Mouse (Mus musculus) myocyte (in vitro differentiated cells): ENCODE results near the gene Scube1. TPM values are rescaled to one million over a fixed set of nuclear protein-coding genes. Genes with fewer than 3 reads are reported as not detected.

Experiments used
- H3K27me3 ChIP-seq: one replicate; pipeline ENCODE4 v1.6.1; 2011; ENCODE audit not compliant: control insufficient read depth, insufficient read depth, insufficient read length
- H3K36me3 ChIP-seq: one replicate; pipeline ENCODE4 v1.6.1; 2011; ENCODE audit not compliant: control insufficient read depth, insufficient read depth
- H3K4me2 ChIP-seq: one replicate; pipeline ENCODE4 v1.6.1; 2011; ENCODE audit warnings: low read depth, control low read depth
- H3K4me3 ChIP-seq: one replicate; pipeline ENCODE4 v1.5.1; 2011; ENCODE audit warnings: mild to moderate bottlenecking, control low read depth, moderate library complexity
- H3K79me2 ChIP-seq: one replicate; pipeline ENCODE4 v1.6.1; 2011; ENCODE audit not compliant: control insufficient read depth, insufficient read depth
- H3ac ChIP-seq: one replicate; pipeline ENCODE4 v1.6.1; 2011; ENCODE audit not compliant: control insufficient read depth, insufficient read length
- CEBPB ChIP-seq: IDR thresholded peaks from 2 replicates; pipeline ENCODE4 v1.6.1; 2011; ENCODE audit warnings: mild to moderate bottlenecking, moderate library complexity; ENCODE audit not compliant: poor library complexity, insufficient read depth, severe bottlenecking
- E2F4 ChIP-seq: IDR thresholded peaks from one replicate; pipeline ENCODE4 v1.6.1; 2011; ENCODE audit warnings: mild to moderate bottlenecking, control low read depth, moderate library complexity; ENCODE audit not compliant: insufficient read depth
- MAX ChIP-seq: IDR thresholded peaks from one replicate; pipeline ENCODE4 v1.6.1; 2011; ENCODE audit warnings: low read depth, mild to moderate bottlenecking, control low read depth
- MYOD1 ChIP-seq, 3 experiments: IDR thresholded peaks; one replicate each; pipeline ENCODE4 v1.6.1; 2011; ENCODE audit warnings: control low read depth in 2 of 3, low read depth in 2 of 3, mild to moderate bottlenecking in 2 of 3, moderate library complexity in 1 of 3; ENCODE audit not compliant: insufficient read length in 2 of 3, control insufficient read depth in 1 of 3
- MYOG ChIP-seq, 3 experiments: IDR thresholded peaks; one replicate each; pipeline ENCODE4 v1.6.1; 2011; ENCODE audit warnings: control low read depth in 2 of 3, low read depth in 2 of 3, mild to moderate bottlenecking in 2 of 3; ENCODE audit not compliant: insufficient read length in 2 of 3, control insufficient read depth in 1 of 3, insufficient read depth in 1 of 3
- POLR2A ChIP-seq: IDR thresholded peaks from one replicate; pipeline ENCODE4 v1.6.1; 2011; ENCODE audit warnings: low read depth, mild to moderate bottlenecking, control low read depth, moderate library complexity; ENCODE audit not compliant: insufficient read length
- POLR2AphosphoS2 ChIP-seq: IDR thresholded peaks from one replicate; pipeline ENCODE4 v1.6.1; 2011; ENCODE audit warnings: low read depth, control low read depth; ENCODE audit not compliant: insufficient read length
- REST ChIP-seq: IDR thresholded peaks from one replicate; pipeline ENCODE4 v1.6.1; 2011; ENCODE audit warnings: mild to moderate bottlenecking, control low read depth, moderate library complexity; ENCODE audit not compliant: insufficient read depth, insufficient read length
- SRF ChIP-seq: IDR thresholded peaks from one replicate; pipeline ENCODE4 v1.6.1; 2011; ENCODE audit warnings: low read depth; ENCODE audit not compliant: control insufficient read depth, insufficient read length
- TCF12 ChIP-seq: IDR thresholded peaks from one replicate; pipeline ENCODE4 v1.6.1; 2011; ENCODE audit warnings: mild to moderate bottlenecking, control low read depth; ENCODE audit not compliant: poor library complexity, insufficient read depth, severe bottlenecking
- TCF3 ChIP-seq: IDR thresholded peaks from one replicate; pipeline ENCODE4 v1.6.1; 2011; ENCODE audit warnings: low read depth, control low read depth; ENCODE audit not compliant: insufficient read length
- USF1 ChIP-seq: IDR thresholded peaks from one replicate; pipeline ENCODE4 v1.6.1; 2011; ENCODE audit warnings: low read depth, mild to moderate bottlenecking, control low read depth, moderate library complexity
- polyA plus RNA-seq: library from polyadenylated mRNA; unstranded; fragments of >200 nt; fragmentation: generic; extraction: Trizol; gene quantifications from one replicate; pipeline ENCODE4 v1.2.1, GENCODE M21; 2012; ENCODE audit warnings: missing spikeins

Gene Scube1
- polyA plus RNA-seq, 1 experiment: not detected

DNA sequence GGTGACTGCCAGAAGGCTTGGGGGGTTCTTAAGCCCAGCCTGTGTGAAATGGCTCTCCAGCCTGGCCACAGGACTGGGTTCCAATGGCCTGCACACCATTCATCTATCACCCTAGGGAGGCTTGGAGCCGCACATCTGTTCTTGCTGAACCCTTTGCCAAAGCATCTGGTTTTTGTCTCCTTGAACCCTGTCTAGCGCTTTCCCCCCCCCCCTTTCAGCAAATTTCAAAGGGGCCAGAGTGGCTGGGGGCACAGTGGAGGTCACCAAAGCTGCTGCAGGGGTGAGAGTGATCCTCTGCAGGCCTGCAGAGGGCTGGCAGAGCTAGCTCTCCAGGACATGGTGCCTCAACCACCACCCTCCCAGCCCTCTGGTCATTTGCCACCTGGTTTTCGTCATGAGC is 85.7 kb downstream of the Scube1 start:
- Histone ChIP-seq H3K36me3 (no peaks in the 10 kb centered on the region), H3K27me3 (peaks cover 78% of the 10 kb centered on the region), H3K4me3 (no peak overlapping the region), H3ac (no peak overlapping the region), H3K79me2 (no peaks in the 10 kb centered on the region), H3K4me2 (no peak overlapping the region)
- TF ChIP-seq E2F4 (no peak), POLR2AphosphoS2 (no peak), POLR2A (no peak), MYOD1 (IDR thresholded peaks at IDR 0.05; ENCODE audit: control insufficient read depth in 1 of 3, insufficient read length in 2 of 3, low read depth in 2 of 3) (no peak), MAX (no peak), SRF (no peak), USF1 (no peak), MYOG (IDR thresholded peaks at IDR 0.05; ENCODE audit: control insufficient read depth in 1 of 3, insufficient read depth in 1 of 3, insufficient read length in 2 of 3, low read depth in 2 of 3) (no peak), REST (no peak), TCF3 (no peak), TCF12 (no peak), CEBPB (no peak)

DNA sequence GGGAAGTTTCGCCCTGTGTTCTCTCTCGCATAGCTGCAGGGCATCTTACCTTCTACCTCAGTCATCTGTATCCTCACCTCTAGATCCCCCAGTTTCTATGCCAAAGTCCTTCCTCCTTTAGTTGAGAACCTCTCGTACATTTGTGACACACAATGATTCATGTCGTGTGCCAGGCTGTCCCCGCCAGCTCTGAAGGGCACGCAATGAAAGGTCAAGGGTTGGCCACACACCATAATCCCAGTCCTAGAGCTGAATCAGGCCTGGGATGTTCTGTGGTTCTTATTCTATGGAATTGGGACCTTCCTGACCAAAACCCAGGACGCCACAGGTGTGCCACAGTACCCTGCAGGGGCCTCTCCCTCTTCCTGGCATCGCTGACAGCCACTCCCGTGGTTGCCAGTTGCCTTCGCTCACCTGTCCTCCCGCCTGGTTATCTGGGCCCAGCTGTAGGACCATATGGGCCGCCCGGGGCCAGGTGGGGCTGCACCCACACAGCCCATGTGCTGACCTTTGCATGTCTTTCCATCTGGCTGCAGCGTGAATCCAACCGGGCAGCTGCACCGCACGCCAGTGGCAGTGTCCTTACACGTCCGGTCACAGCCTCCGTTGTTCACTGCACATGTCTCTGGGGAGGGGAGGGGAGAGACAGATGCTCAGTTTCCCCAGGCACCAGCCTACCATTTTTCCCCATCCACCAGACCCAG is 86.5 kb downstream of the Scube1 start:
- no peak overlapping the region for H3ac ChIP-seq
- TF ChIP-seq CEBPB (no peak), MAX (no peak), POLR2A (no peak), REST (no peak), E2F4 (no peak), TCF3 (peak; percentile 81), SRF (no peak), TCF12 (no peak), MYOD1 (IDR thresholded peaks at IDR 0.05; ENCODE audit: control insufficient read depth in 1 of 3, insufficient read length in 2 of 3, low read depth in 2 of 3) (peak in 2 of 3 experiments; percentile 42 to 77), POLR2AphosphoS2 (no peak), MYOG (IDR thresholded peaks at IDR 0.05; ENCODE audit: control insufficient read depth in 1 of 3, insufficient read depth in 1 of 3, insufficient read length in 2 of 3, low read depth in 2 of 3) (peak in 2 of 3 experiments; percentile 85 to 89), USF1 (no peak)
- peaks cover 76% of the 10 kb centered on the region for H3K27me3 ChIP-seq
- H3K36me3 ChIP-seq: no peaks in the 10 kb centered on the region
- H3K79me2 ChIP-seq: no peaks in the 10 kb centered on the region
- H3K4me2 ChIP-seq: no peak overlapping the region
- H3K4me3 ChIP-seq: no peak overlapping the region

DNA sequence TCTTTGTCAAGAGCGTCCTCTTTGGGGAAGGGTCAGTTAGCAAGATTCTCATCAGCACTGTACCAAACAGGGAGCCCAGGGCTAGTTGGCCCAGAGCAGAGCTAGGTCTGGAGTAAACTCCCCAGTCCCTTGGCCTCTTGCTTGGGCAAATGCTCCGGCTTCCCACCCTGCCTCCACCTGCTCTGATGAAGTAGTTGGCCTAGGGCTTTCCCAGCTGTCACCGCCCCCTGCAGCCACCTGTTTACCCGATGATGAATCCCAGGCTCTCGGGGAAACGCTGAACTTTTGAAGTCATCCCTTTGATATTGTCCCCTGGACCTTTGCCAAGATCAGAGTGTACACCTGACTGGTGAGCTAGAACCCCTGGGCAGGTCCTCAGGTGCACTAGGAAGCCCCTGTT is 88.1 kb downstream of the Scube1 start:
- no peak overlapping the region for H3ac ChIP-seq
- H3K36me3 ChIP-seq: no peaks in the 10 kb centered on the region
- TF ChIP-seq E2F4 (no peak), MYOD1 (IDR thresholded peaks at IDR 0.05; ENCODE audit: control insufficient read depth in 1 of 3, insufficient read length in 2 of 3, low read depth in 2 of 3) (peak in 1 of 3 experiments; percentile 51), MYOG (IDR thresholded peaks at IDR 0.05; ENCODE audit: control insufficient read depth in 1 of 3, insufficient read depth in 1 of 3, insufficient read length in 2 of 3, low read depth in 2 of 3) (peak in 2 of 3 experiments; percentile 30 to 65), CEBPB (no peak)
- H3K4me2 ChIP-seq: no peak overlapping the region
- H3K79me2 ChIP-seq: no peaks in the 10 kb centered on the region
- no peak overlapping the region for H3K4me3 ChIP-seq
- peaks cover 60% of the 10 kb centered on the region for H3K27me3 ChIP-seq

DNA sequence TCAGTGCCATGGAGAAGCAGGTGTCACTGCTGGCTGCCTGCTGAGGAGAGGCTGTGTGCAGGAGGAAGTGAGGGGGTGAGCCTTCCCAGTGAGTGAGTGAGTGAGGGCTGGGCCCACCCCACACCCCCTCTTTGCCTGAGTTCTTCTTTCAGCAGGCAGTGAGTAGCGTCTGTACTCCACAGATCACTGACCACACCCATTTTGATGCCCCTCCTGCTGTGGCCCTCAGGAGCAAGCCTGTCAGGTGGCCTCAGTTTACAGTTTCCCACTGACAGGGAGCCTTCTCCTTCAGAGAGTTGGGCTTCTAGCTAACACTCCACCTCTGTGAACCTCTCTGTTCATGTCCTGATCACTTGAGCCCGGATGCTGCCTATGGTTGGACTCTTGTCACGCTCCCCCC is 89.6 kb downstream of the Scube1 start:
- Histone ChIP-seq H3ac (no peak overlapping the region), H3K79me2 (no peaks in the 10 kb centered on the region), H3K4me3 (no peak overlapping the region), H3K4me2 (no peak overlapping the region), H3K36me3 (no peaks in the 10 kb centered on the region), H3K27me3 (peaks cover 51% of the 10 kb centered on the region)
- TF ChIP-seq MAX (no peak), CEBPB (no peak), TCF3 (no peak), TCF12 (no peak), REST (no peak), E2F4 (no peak), POLR2A (no peak), SRF (no peak), USF1 (no peak), POLR2AphosphoS2 (no peak), MYOG (IDR thresholded peaks at IDR 0.05; ENCODE audit: control insufficient read depth in 1 of 3, insufficient read depth in 1 of 3, insufficient read length in 2 of 3, low read depth in 2 of 3) (no peak), MYOD1 (IDR thresholded peaks at IDR 0.05; ENCODE audit: control insufficient read depth in 1 of 3, insufficient read length in 2 of 3, low read depth in 2 of 3) (no peak)

DNA sequence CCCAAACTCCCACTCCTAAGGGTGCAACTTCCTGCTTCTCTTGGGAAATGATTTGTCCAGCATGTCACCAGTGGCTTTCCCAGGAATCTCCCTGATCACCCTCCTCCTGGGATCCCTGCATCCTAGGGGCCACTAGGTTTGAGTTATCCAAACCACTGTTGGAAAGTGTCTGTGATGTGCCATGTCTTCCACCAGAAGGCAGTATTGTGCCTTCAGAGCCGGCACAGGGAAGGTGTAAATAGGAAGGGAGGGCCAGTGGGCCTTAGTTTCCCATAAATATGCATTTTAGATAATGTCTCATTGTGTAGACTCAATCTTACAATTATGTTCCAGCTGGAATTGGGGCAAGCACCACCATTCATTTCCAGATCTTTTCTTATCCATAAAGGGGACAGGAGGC is 90.7 kb downstream of the Scube1 start:
- TF ChIP-seq POLR2AphosphoS2 (no peak), MAX (no peak), USF1 (no peak), REST (no peak), POLR2A (no peak), TCF3 (no peak), TCF12 (no peak), CEBPB (no peak)
- no peak overlapping the region for H3ac ChIP-seq
- no peak overlapping the region for H3K4me3 ChIP-seq
- H3K4me2 ChIP-seq: no peak overlapping the region
- peaks cover 39% of the 10 kb centered on the region for H3K27me3 ChIP-seq
- no peaks in the 10 kb centered on the region for H3K79me2 ChIP-seq
- no peaks in the 10 kb centered on the region for H3K36me3 ChIP-seq
